Mouse (Mus musculus) heart, postnatal 4 days (tissue): Measurements from ENCODE around the gene Olfr385. TPM values are rescaled to one million over a fixed set of nuclear protein-coding genes. Genes with fewer than 3 reads are reported as not detected.
"Not testable (repeated sequence)": the region's sequence is repeated elsewhere in the genome, so short reads cannot be mapped to it uniquely, and the experiment has no call there.

ENCODE experiments used
- DNase-seq: peaks from one replicate; pipeline ENCODE4 v3.0.0; 2021
- total RNA-seq, 2 experiments: library from RNA; stranded (reverse); gene quantifications; 2 replicates each; pipeline ENCODE4 v1.2.3; 2021

Gene Olfr385
- not detected for total RNA-seq

- no peak for DNase-seq
Measured at GRCm38 (mm10) chr11:73592908-73593307, at the start of gene Olfr385. Gene Olfr385 (minus strand): TSS chr11:73593008.

GRCm38 (mm10) chr11:73598294-73598693 lies 5.5 kb upstream of the Olfr385 start, which contains the start of gene Olfr384:
Gene Olfr384 (plus strand): TSS chr11:73598594.
- DNase-seq: no peak

GRCm38 (mm10) chr11:73583188-73583587 lies 9.6 kb downstream of the Olfr385 start:
- DNase-seq: not testable (repeated sequence)

- DNase-seq: no peak
Measured at GRCm38 (mm10) chr11:73579871-73580270, 12.9 kb downstream of the Olfr385 start.

Other genes starting within 250 kb of the Olfr385 start
- gene Olfr20, start 242.2 kb downstream of the Olfr385 start, total RNA-seq: not detected
- not detected for gene Olfr376, start 221.8 kb downstream of the Olfr385 start, total RNA-seq
- not detected for gene Olfr1, start 193.4 kb downstream of the Olfr385 start, total RNA-seq
- gene Olfr378, start 164.5 kb downstream of the Olfr385 start, total RNA-seq: not detected
- not detected for gene Olfr380, start 135.5 kb downstream of the Olfr385 start, total RNA-seq
- gene Olfr381, start 101.4 kb downstream of the Olfr385 start, total RNA-seq: not detected
- gene Olfr382, start 75.8 kb downstream of the Olfr385 start, total RNA-seq: not detected
- not detected for gene Olfr384, start 5.6 kb upstream of the Olfr385 start, total RNA-seq
- not detected for gene Zfp735, start 95.8 kb upstream of the Olfr385 start, total RNA-seq
- not detected for gene Olfr389, start 187.7 kb upstream of the Olfr385 start, total RNA-seq
- gene Olfr390, start 190.0 kb upstream of the Olfr385 start, total RNA-seq: not detected
- not detected for gene Olfr391-ps, start 210.0 kb upstream of the Olfr385 start, total RNA-seq
- not detected for gene Olfr392, start 224.0 kb upstream of the Olfr385 start, total RNA-seq